Mouse (Mus musculus) kidney, adult 8-10 months (tissue): ENCODE results near the gene Vmn1r225.
"Not testable (repeated sequence)": the region's sequence is repeated elsewhere in the genome, so short reads cannot be mapped to it uniquely, and the experiment has no call there.

ENCODE experiments used
- DNase-seq, 2 experiments: peaks; one replicate each; pipeline ENCODE4 v3.0.0; 2022

The Vmn1r225 gene

DNA sequence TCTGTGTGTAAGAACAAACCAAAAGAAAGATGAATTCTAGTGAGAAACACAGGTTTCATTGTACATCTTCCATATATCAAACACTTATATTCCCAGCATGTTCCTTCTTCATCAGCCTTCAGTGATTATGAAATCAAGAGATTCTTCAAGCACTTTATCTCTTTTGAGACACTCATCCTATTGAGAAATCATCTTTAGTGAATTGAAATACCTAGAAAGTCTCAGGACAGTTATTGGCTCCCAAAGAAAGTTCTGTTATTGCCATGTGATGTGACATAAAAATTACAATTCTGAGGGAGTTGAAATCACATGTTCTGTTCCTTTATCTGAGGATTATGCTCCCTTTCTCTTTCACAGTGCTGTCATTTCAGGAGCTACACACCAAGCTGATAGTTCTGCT lies at the start of gene Vmn1r225:
Vmn1r225 (plus strand) TSS at position 301 of the 400 bp plus-strand sequence.
- DNase-seq: no peak

- DNase-seq: no peak
These were observed 24.6 kb upstream of the Vmn1r225 start for GRCm38 (mm10) chr17:20473311-20473710.

DNA sequence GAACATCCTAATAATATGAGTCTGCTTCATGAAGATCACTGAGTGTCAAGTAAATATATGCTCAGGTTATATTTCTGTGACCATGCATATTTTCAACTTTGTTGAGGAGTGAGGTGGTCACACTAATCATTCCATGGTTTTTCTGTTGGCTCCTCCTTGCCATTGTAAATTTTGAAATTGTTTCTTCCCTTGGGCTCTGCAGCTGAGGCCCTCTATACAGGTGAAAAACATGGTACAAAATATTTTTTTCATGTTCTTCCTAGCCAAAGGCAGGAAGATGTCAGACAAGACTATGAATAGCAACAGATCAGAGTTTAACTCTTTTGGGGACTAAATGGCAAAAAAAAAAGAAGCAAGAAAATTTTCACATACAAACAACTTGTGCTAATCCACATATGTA lies 16.7 kb upstream of the Vmn1r225 start, which contains the start of gene Vmn2r108:
Vmn2r108 (minus strand) TSS at position 101 of the 400 bp plus-strand sequence.
- DNase-seq: no peak

DNA sequence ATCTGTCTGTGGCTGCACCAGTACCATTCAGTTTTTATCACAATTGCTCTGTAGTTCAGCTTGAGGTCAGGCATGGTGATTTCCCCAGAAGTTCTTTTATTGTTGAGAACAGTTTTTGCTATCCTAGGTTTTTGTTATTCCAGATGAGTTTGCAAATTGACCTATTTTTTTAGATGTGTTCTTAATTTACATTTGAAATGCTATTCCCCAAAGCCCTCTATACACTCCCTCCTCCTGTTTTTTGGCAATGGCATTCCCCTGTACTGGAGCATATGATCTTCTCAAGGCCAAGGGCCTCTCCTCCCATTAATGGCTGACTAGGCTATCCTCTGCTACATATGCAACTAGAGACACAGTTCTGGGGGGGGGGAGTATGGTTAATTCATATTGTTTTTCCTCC lies 10.3 kb downstream of the Vmn1r225 start:
- not testable (repeated sequence) for DNase-seq
